Mouse (Mus musculus) liver, embryonic 14.5 days (tissue): Measurements from ENCODE around the gene Rex1bd.

Source experiments
- CTCF ChIP-seq: IDR thresholded peaks from 2 replicates; pipeline ENCODE4 v1.5.1; 2016; ENCODE audit warnings: antibody characterized with exemption, low read depth, control low read depth
- EP300 ChIP-seq: IDR thresholded peaks from 2 replicates; pipeline ENCODE4 v1.6.1; 2016; ENCODE audit warnings: antibody characterized with exemption, low read depth

DNA sequence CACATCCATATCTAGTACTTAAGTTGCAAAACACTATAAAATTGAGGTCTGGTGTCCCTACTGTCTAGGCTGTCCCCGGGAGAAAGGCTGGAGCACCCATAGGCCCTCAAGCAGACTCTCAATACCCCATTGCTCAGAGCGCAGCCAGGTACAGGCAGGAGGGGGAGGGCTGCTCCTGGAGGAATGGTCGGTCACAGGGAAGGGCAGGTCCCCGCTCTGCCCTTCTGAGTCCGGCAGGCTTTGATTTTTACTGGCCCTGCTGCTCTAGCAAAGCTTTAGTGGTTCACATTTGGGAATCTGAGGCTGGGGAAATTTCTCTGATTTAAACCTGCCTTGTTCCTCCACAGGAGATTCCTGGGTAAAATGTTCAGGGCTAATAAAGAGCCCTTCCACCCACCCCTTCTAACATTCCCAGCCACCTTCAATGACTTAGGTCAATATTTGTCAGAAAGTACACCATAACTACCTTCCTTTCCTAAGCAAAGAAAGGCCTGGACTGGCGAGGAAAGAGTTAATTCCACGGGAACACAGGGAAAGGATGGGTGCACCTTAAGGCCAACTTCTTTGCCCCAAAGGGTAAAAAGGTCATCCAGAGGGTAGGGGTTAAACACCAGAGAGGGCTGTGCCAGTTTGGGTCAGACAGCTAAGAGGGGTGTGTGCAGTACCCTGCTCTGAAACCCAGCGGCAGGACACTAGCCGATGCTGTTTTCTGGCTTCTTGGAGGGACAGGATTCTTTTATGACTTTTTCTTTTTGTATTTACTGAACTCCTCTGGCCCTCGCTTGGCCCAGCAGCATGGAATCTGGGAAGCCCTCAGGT, 16.3 kb downstream of the Rex1bd start:
- no peak for TF ChIP-seq CTCF
- no peak for TF ChIP-seq EP300
